Mouse (Mus musculus) MEL (cell line): ENCODE measurements around the gene Ldb1. TPM values are rescaled to one million over a fixed set of nuclear protein-coding genes. Genes with fewer than 3 reads are reported as not detected.

Source experiments
- DNase-seq: peaks from one replicate; pipeline ENCODE4 v3.0.0; 2011; ENCODE audit warnings: low read depth, low spot score
- H3K27ac ChIP-seq: 2 replicates; pipeline ENCODE4 v1.5.1; 2012; ENCODE audit warnings: low read depth, mild to moderate bottlenecking, control low read depth, low read length, moderate library complexity; ENCODE audit not compliant: control insufficient read depth
- H3K27me3 ChIP-seq, 2 experiments: fragments of 150-350 bp in 1 of 2; sonication (generic) in 1 of 2; 2 replicates each; pipeline ENCODE4 v1.6.1; 2012; ENCODE audit warnings: low read length in 2 of 2, mild to moderate bottlenecking in 2 of 2, improper control_type of control experiment in 1 of 2, moderate library complexity in 1 of 2; ENCODE audit not compliant: insufficient read depth in 2 of 2, control insufficient read depth in 1 of 2
- H3K36me3 ChIP-seq, 2 experiments: 2 replicates each; pipeline ENCODE4 v1.6.1; 2012 to 2014; ENCODE audit warnings: low read length in 2 of 2, improper control_type of control experiment in 1 of 2, inconsistent platforms in 1 of 2, mild to moderate bottlenecking in 1 of 2; ENCODE audit not compliant: insufficient read depth in 2 of 2, control insufficient read depth in 1 of 2
- H3K4me1 ChIP-seq, 2 experiments: fragments of 150-350 bp in 1 of 2; sonication (generic) in 1 of 2; 2 replicates each; pipeline ENCODE4 v1.6.1; 2012; ENCODE audit warnings: low read length in 2 of 2, improper control_type of control experiment in 1 of 2, mild to moderate bottlenecking in 1 of 2; ENCODE audit not compliant: insufficient read depth in 2 of 2, control insufficient read depth in 1 of 2
- H3K4me3 ChIP-seq, 2 experiments: fragments of 150-350 bp in 1 of 2; sonication (generic) in 1 of 2; 2 replicates each; pipeline ENCODE4 v1.5.1; 2012; ENCODE audit warnings: low read depth in 2 of 2, low read length in 2 of 2, mild to moderate bottlenecking in 2 of 2, moderate library complexity in 2 of 2, control low read depth in 1 of 2, improper control_type of control experiment in 1 of 2; ENCODE audit not compliant: control insufficient read depth in 1 of 2, insufficient read depth in 1 of 2
- H3K79me2 ChIP-seq: 2 replicates; pipeline ENCODE4 v1.6.1; 2012; ENCODE audit warnings: mild to moderate bottlenecking, low read length, moderate library complexity; ENCODE audit not compliant: control insufficient read depth, poor library complexity, insufficient read depth
- H3K9ac ChIP-seq: 2 replicates; pipeline ENCODE4 v1.6.1; 2012; ENCODE audit warnings: low read depth, mild to moderate bottlenecking, control low read depth, low read length, moderate library complexity; ENCODE audit not compliant: control insufficient read depth, poor library complexity, severe bottlenecking
- H3K9me3 ChIP-seq: fragments of 150-350 bp; sonication (generic); replicated peaks from 2 replicates; pipeline ENCODE4 v1.6.1; 2012; ENCODE audit warnings: mild to moderate bottlenecking, low read length, improper control_type of control experiment, moderate library complexity; ENCODE audit not compliant: insufficient read depth
- BHLHE40 ChIP-seq: IDR thresholded peaks from 2 replicates; pipeline ENCODE4 v1.6.1; 2012; ENCODE audit warnings: low read depth, mild to moderate bottlenecking, inconsistent platforms, low read length, improper control_type of control experiment, borderline replicate concordance
- CHD1 ChIP-seq: IDR thresholded peaks from 2 replicates; pipeline ENCODE4 v1.6.1; 2012; ENCODE audit warnings: low read depth, mild to moderate bottlenecking, inconsistent platforms, low read length, improper control_type of control experiment
- CHD2 ChIP-seq: IDR thresholded peaks from 2 replicates; pipeline ENCODE4 v1.6.1; 2011; ENCODE audit warnings: low read length, improper control_type of control experiment
- CTCF ChIP-seq, 3 experiments: IDR thresholded peaks in 2 of 3; conservative IDR thresholded peaks in 1 of 3; 2 replicates each; pipeline ENCODE4 v1.5.1; 2011 to 2012; ENCODE audit warnings: low read length in 3 of 3, low read depth in 2 of 3, mild to moderate bottlenecking in 2 of 3, improper control_type of control experiment in 1 of 3, inconsistent platforms in 1 of 3, mixed read lengths in 1 of 3, moderate library complexity in 1 of 3; ENCODE audit not compliant: control insufficient read depth in 1 of 3, insufficient read depth in 1 of 3, poor library complexity in 1 of 3, severe bottlenecking in 1 of 3
- ELF1 ChIP-seq: IDR thresholded peaks from 2 replicates; pipeline ENCODE4 v1.6.1; 2014; ENCODE audit warnings: low read depth, mild to moderate bottlenecking, inconsistent platforms, low read length, improper control_type of control experiment, moderate library complexity
- EP300 ChIP-seq, 2 experiments: IDR thresholded peaks; 2 replicates each; pipeline ENCODE4 v1.6.1; 2011; ENCODE audit warnings: improper control_type of control experiment in 2 of 2, low read length in 2 of 2, low read depth in 1 of 2, mild to moderate bottlenecking in 1 of 2
- ETS1 ChIP-seq: IDR thresholded peaks from 2 replicates; pipeline ENCODE4 v1.6.1; 2012; ENCODE audit warnings: low read depth, mild to moderate bottlenecking, inconsistent platforms, low read length, improper control_type of control experiment, moderate library complexity
- HCFC1 ChIP-seq: IDR thresholded peaks from 2 replicates; pipeline ENCODE4 v1.6.1; 2012; ENCODE audit warnings: low read depth, mild to moderate bottlenecking, inconsistent platforms, low read length, improper control_type of control experiment, moderate library complexity
- MAX ChIP-seq: IDR thresholded peaks from 2 replicates; pipeline ENCODE4 v1.6.1; 2011; ENCODE audit warnings: low read length, improper control_type of control experiment
- MAZ ChIP-seq: IDR thresholded peaks from 2 replicates; pipeline ENCODE4 v1.6.1; 2012; ENCODE audit warnings: low read depth, mild to moderate bottlenecking, inconsistent platforms, low read length, improper control_type of control experiment
- MXI1 ChIP-seq: IDR thresholded peaks from 2 replicates; pipeline ENCODE4 v1.6.1; 2011; ENCODE audit warnings: mild to moderate bottlenecking, low read depth, low read length, improper control_type of control experiment
- NELFE ChIP-seq: IDR thresholded peaks from 2 replicates; pipeline ENCODE4 v1.6.1; 2011; ENCODE audit warnings: low read depth, low read length, improper control_type of control experiment
- POLR2A ChIP-seq, 2 experiments: IDR thresholded peaks; 2 replicates each; pipeline ENCODE4 v1.6.1; 2011 to 2012; ENCODE audit warnings: low read length in 2 of 2, mild to moderate bottlenecking in 2 of 2, control low read depth in 1 of 2, improper control_type of control experiment in 1 of 2, low read depth in 1 of 2, moderate library complexity in 1 of 2; ENCODE audit not compliant: control insufficient read depth in 1 of 2, insufficient read depth in 1 of 2, poor library complexity in 1 of 2
- POLR2AphosphoS2 ChIP-seq: IDR thresholded peaks from 2 replicates; pipeline ENCODE4 v1.6.1; 2011; ENCODE audit warnings: low read length, improper control_type of control experiment
- RCOR1 ChIP-seq: IDR thresholded peaks from 2 replicates; pipeline ENCODE4 v1.6.1; 2012; ENCODE audit warnings: low read depth, mild to moderate bottlenecking, inconsistent platforms, low read length, improper control_type of control experiment
- SIN3A ChIP-seq: IDR thresholded peaks from 2 replicates; pipeline ENCODE4 v1.6.1; 2012; ENCODE audit warnings: low read length, improper control_type of control experiment, inconsistent platforms
- SMC3 ChIP-seq: IDR thresholded peaks from 2 replicates; pipeline ENCODE4 v1.6.1; 2011; ENCODE audit warnings: low read depth, low read length, improper control_type of control experiment
- TCF12 ChIP-seq: IDR thresholded peaks from 2 replicates; pipeline ENCODE4 v1.6.1; 2014; ENCODE audit warnings: low read depth, mild to moderate bottlenecking, inconsistent platforms, low read length, improper control_type of control experiment, moderate library complexity
- UBTF ChIP-seq: IDR thresholded peaks from 2 replicates; pipeline ENCODE4 v1.6.1; 2012; ENCODE audit warnings: low read depth, mild to moderate bottlenecking, inconsistent platforms, low read length, improper control_type of control experiment, moderate library complexity, borderline replicate concordance; ENCODE audit not compliant: insufficient read depth
- USF1 ChIP-seq: IDR thresholded peaks from 2 replicates; pipeline ENCODE4 v1.6.1; 2014; ENCODE audit warnings: low read depth, mild to moderate bottlenecking, inconsistent platforms, low read length, improper control_type of control experiment, moderate library complexity
- ZC3H11A ChIP-seq: IDR thresholded peaks from 2 replicates; pipeline ENCODE4 v1.6.1; 2012; ENCODE audit warnings: low read depth, mild to moderate bottlenecking, inconsistent platforms, low read length, improper control_type of control experiment
- polyA plus RNA-seq, 2 experiments: library from polyadenylated mRNA; stranded (reverse) in 1 of 2; unstranded in 1 of 2; fragments of >175 nt in 1 of 2; fragments of >200 nt in 1 of 2; gene quantifications; 2 replicates each; pipeline versions ENCODE4 v1.2.1 to v1.2.4; 2012; ENCODE audit warnings: low replicate concordance in 2 of 2, low read depth in 1 of 2; ENCODE audit not compliant: insufficient read length in 2 of 2, insufficient read depth in 1 of 2, missing spikeins in 1 of 2
- total RNA-seq: library from RNA; depleted of rRNA; stranded (reverse); fragments of 300-350 nt; gene quantifications from 2 replicates; pipeline ENCODE4 v1.2.3, GENCODE M21; 2012

Ldb1 gene
- total and polyA plus RNA-seq, 3 experiments, result 357 to 842 (median 632) TPM

DNA sequence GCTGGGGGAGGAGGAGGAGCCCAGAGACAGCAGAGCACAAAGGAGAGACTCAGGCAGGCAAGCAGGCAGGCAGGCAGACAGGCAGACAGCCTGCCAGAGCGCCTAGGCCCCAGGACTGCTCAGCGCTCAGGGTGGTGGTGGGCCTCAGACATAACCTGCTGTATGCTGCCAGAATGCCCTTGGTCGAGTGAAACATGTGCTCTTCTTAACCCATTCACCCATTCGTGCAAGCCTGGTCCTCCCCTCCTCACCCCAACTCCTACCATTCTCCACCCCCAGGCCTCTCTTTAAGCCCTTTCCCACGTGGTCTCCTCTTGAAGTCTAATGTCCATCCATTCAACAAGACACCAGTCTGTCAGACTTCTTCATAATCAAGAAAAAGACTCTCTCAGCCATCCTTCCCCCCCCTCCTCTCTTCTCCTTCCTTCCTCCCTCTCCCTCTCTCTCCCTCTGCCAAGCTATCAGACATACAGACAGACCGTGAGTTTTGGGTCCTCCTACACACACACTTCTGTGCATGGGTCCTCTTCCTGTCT, 2.5 kb downstream of the Ldb1 start (continued):
- TF ChIP-seq MAX, result peak; percentile 79
- no peak for TF ChIP-seq CTCF (IDR thresholded peaks at IDR 0.05 in 2 of 3, conservative IDR thresholded peaks at IDR 0.05 in 1 of 3; ENCODE audit: control insufficient read depth in 1 of 3, insufficient read depth in 1 of 3, low read depth in 2 of 3, low read length in 3 of 3, poor library complexity in 1 of 3, severe bottlenecking in 1 of 3)
- no peak for TF ChIP-seq SMC3

DNA sequence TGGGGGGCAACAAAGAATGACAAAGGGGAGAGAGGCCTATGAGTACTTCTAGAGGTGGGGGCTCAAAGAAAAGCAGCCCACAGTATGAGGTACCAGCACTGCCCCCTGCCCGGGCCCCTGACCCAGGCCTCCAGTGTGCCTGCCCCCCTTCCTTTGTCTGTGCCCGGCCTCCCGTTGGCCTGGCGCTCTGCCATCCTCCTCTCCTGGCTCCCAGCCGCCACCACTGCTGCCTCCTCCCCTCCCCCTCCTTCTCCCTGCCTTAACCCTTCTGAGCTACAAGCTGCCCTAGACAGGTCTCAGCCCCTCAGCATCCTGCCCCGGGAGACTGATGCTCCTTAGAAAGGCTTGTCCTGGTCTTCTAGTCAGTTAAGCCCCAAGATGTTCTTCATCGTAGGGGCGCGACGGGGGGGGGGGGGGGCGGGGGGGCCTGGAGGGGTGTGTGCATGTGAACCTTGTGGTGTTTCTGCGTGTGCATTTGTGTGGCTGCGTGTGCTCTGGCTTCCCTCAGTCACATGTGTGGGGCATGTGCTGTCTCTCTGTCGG, 3.0 kb downstream of the Ldb1 start:
- TF ChIP-seq POLR2A (IDR thresholded peaks at IDR 0.05; ENCODE audit: control insufficient read depth in 1 of 2, insufficient read depth in 1 of 2, low read depth in 1 of 2, low read length in 2 of 2, poor library complexity in 1 of 2), result 0 out of 4 replicates have a peak, but pooled peaks have one; percentile 27 to 28
- TF ChIP-seq CTCF (IDR thresholded peaks at IDR 0.05 in 2 of 3, conservative IDR thresholded peaks at IDR 0.05 in 1 of 3; ENCODE audit: control insufficient read depth in 1 of 3, insufficient read depth in 1 of 3, low read depth in 2 of 3, low read length in 3 of 3, poor library complexity in 1 of 3, severe bottlenecking in 1 of 3), result no peak
- TF ChIP-seq ELF1, result peak; percentile 36; the same call in 1 of the 2 replicates
- 0 out of 2 replicates have a peak, but pooled peaks have one; percentile 71 for TF ChIP-seq CHD1
- TF ChIP-seq ZC3H11A, result no peak
- TF ChIP-seq EP300 (IDR thresholded peaks at IDR 0.05; ENCODE audit: low read depth in 1 of 2, low read length in 2 of 2), result peak; percentile 57 to 76
- TF ChIP-seq SIN3A, result peak; percentile 88
- TF ChIP-seq HCFC1, result peak; percentile 52; the same call in 1 of the 2 replicates
- no peak for TF ChIP-seq UBTF
- peak; percentile 33; the same call in 1 of the 2 replicates for TF ChIP-seq USF1
- peak; percentile 79 for TF ChIP-seq CHD2
- no peak for TF ChIP-seq BHLHE40
- peak; percentile 96 for TF ChIP-seq MAZ
- no peak for TF ChIP-seq POLR2AphosphoS2
- peak; percentile 85; the same call in 1 of the 2 replicates for TF ChIP-seq MXI1
- TF ChIP-seq NELFE, result peak; percentile 5; the same call in 1 of the 2 replicates
- peak; percentile 9; the same call in 1 of the 2 replicates for TF ChIP-seq RCOR1
- peak; percentile 74 for TF ChIP-seq TCF12
- peak; percentile 79 for TF ChIP-seq ETS1
- peak overlapping the region; percentile 62 for H3K9ac ChIP-seq
- peaks cover 0 to 34% of the 10 kb centered on the region in 2 experiments; a peak in 2 of 4 replicates for H3K36me3 ChIP-seq
- peak overlapping the region; percentile 31 to 37 for H3K4me3 ChIP-seq
- H3K9me3 ChIP-seq, result no peaks in the 10 kb centered on the region
- H3K27me3 ChIP-seq, result no peaks in the 10 kb centered on the region
- peak; percentile 92 for DNase-seq
- peaks cover 25 to 43% of the 10 kb centered on the region in 2 experiments for H3K4me1 ChIP-seq
- H3K27ac ChIP-seq, result peak overlapping the region; percentile 81
- peaks cover 74% of the 10 kb centered on the region for H3K79me2 ChIP-seq
